Mouse (Mus musculus) kidney, adult 8-10 months (tissue): ENCODE data around the gene Stap1.

ENCODE experiments used
- DNase-seq, 2 experiments: peaks; one replicate each; pipeline ENCODE4 v3.0.0; 2022

Stap1 gene

DNA sequence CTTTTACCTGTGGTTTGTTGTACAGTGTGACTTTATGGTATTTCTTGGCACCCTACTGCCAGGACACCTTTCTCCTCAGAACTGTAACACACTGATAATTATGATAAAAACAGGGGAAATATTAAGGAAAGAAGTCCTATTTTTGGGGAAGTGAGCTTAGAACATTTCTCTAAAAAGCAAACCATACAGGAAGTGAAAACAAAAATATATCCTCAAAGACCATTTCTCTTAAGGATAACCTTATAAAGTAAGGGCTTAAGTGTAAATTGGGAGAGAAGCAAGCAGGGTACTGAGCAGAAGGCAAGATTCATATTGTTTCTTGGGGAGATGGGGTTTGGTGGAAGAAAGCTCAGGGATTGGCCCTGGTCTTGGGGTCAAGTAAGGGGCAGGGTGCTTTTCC lies 58.3 kb downstream of the Stap1 start:
- no peak for DNase-seq
